Mouse (Mus musculus) C2C12 (cell line): Measurements from ENCODE around the gene Zscan2. TPM values are rescaled to one million over a fixed set of nuclear protein-coding genes. Genes with fewer than 3 reads are reported as not detected.

ENCODE experiments used
- H3K27me3 ChIP-seq: one replicate; pipeline ENCODE4 v1.6.1; 2011; ENCODE audit not compliant: control insufficient read depth, insufficient read depth, insufficient read length
- H3K36me3 ChIP-seq: one replicate; pipeline ENCODE4 v1.6.1; 2011; ENCODE audit not compliant: control insufficient read depth, insufficient read depth
- H3K4me3 ChIP-seq: one replicate; pipeline ENCODE4 v1.5.1; 2011; ENCODE audit warnings: mild to moderate bottlenecking, control low read depth; ENCODE audit not compliant: poor library complexity, insufficient read depth, severe bottlenecking
- H3K79me2 ChIP-seq: one replicate; pipeline ENCODE4 v1.6.1; 2011; ENCODE audit not compliant: control insufficient read depth, insufficient read depth
- H3K79me3 ChIP-seq: one replicate; pipeline ENCODE4 v1.6.1; 2011; ENCODE audit warnings: low read depth, control low read depth
- H3ac ChIP-seq: one replicate; pipeline ENCODE3; 2011; ENCODE audit warnings: low read depth; ENCODE audit not compliant: control insufficient read depth, insufficient read length
- CEBPB ChIP-seq: IDR thresholded peaks from one replicate; pipeline ENCODE4 v1.6.1; 2011; ENCODE audit warnings: low read depth, mild to moderate bottlenecking, control low read depth, moderate library complexity
- CTCF ChIP-seq: IDR thresholded peaks from one replicate; pipeline ENCODE4 v1.5.1; 2011; ENCODE audit not compliant: control insufficient read depth, insufficient read depth, insufficient read length
- FOSL1 ChIP-seq: IDR thresholded peaks from one replicate; pipeline ENCODE4 v1.8.0; 2011; ENCODE audit warnings: mild to moderate bottlenecking, low read length; ENCODE audit not compliant: poor library complexity, insufficient read depth, severe bottlenecking
- MAX ChIP-seq: IDR thresholded peaks from one replicate; pipeline ENCODE4 v1.6.1; 2011; ENCODE audit warnings: mild to moderate bottlenecking, control low read depth
- MYOD1 ChIP-seq: IDR thresholded peaks from one replicate; pipeline ENCODE4 v1.6.1; 2011; ENCODE audit warnings: low read depth; ENCODE audit not compliant: control insufficient read depth, insufficient read length
- MYOG ChIP-seq: IDR thresholded peaks from one replicate; pipeline ENCODE4 v1.6.1; 2011; ENCODE audit not compliant: control insufficient read depth, insufficient read length; ENCODE audit errors: extremely low read depth
- USF1 ChIP-seq: IDR thresholded peaks from one replicate; pipeline ENCODE4 v1.6.1; 2011; ENCODE audit warnings: low read depth, mild to moderate bottlenecking, control low read depth, moderate library complexity
- polyA plus RNA-seq: library from polyadenylated mRNA; unstranded; fragments of >200 nt; fragmentation: generic; extraction: Trizol; gene quantifications from one replicate; pipeline ENCODE4 v1.2.1, GENCODE M21; 2012; ENCODE audit warnings: missing spikeins

Gene Zscan2
- polyA plus RNA-seq, 1 experiment, result 4.6 TPM

GRCm38 (mm10) chr7:80911053-80911452, 50.3 kb downstream of the Zscan2 start:
- Histone ChIP-seq H3K4me3 (no peak overlapping the region), H3K36me3 (peaks cover 31% of the 10 kb centered on the region), H3K27me3 (no peaks in the 10 kb centered on the region), H3ac (no peak overlapping the region), H3K79me3 (no peaks in the 10 kb centered on the region), H3K79me2 (no peaks in the 10 kb centered on the region)
- TF ChIP-seq USF1 (no peak), CEBPB (no peak), MYOG (no peak), MAX (no peak), FOSL1 (no peak)

- TF ChIP-seq FOSL1 (no peak), MAX (no peak)
- H3K36me3 ChIP-seq, result peaks cover 31% of the 10 kb centered on the region
- no peaks in the 10 kb centered on the region for H3K79me3 ChIP-seq
- no peaks in the 10 kb centered on the region for H3K27me3 ChIP-seq
- H3ac ChIP-seq, result no peak overlapping the region
- no peak overlapping the region for H3K4me3 ChIP-seq
- H3K79me2 ChIP-seq, result no peaks in the 10 kb centered on the region
These were observed 51.8 kb downstream of the Zscan2 start for GRCm38 (mm10) chr7:80912496-80912895.

- Histone ChIP-seq H3K27me3 (no peaks in the 10 kb centered on the region), H3K79me2 (no peaks in the 10 kb centered on the region), H3K79me3 (no peaks in the 10 kb centered on the region), H3ac (no peak overlapping the region), H3K36me3 (peaks cover 37% of the 10 kb centered on the region), H3K4me3 (no peak overlapping the region)
- TF ChIP-seq CTCF (no peak), MYOG (no peak), MYOD1 (no peak), FOSL1 (no peak), MAX (no peak), CEBPB (no peak), USF1 (no peak)
These were observed 57.3 kb downstream of the Zscan2 start for GRCm38 (mm10) chr7:80917916-80918465.

DNA sequence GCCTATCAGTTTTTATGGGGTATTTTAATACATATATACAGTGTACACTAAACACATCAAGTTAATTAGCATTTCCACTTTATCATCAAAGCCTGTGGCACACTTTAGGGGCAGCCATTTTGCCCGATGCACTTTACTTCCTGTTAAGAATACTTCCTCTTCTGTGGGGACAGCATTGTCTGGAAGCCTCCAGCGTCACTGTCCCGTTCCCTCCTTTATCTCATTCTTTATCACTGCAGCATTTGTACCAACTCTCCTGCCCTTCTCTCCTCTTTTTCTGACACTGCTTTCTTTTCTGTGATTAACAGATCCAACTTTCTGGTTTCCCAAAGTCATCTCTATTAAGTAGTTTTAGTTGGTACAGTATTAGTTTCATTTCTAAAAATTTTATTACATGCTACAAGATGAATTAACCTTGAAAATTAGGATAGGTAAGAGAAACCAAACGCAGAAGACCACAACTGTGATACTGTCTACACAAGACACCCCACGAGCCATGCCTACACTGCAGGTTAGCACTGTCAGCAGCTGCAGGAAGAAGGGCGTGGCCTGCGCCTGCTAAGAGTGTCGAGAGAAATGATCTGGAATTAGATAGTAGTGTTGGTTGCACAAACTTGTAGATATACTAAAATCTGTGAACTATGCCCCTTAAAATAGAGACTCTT, 58.4 kb downstream of the Zscan2 start:
- Histone ChIP-seq H3K79me3 (no peaks in the 10 kb centered on the region), H3ac (no peak overlapping the region), H3K79me2 (no peaks in the 10 kb centered on the region), H3K4me3 (no peak overlapping the region), H3K36me3 (peaks cover 28% of the 10 kb centered on the region), H3K27me3 (no peaks in the 10 kb centered on the region)
- no peak for TF ChIP-seq MAX
- no peak for TF ChIP-seq USF1
- TF ChIP-seq MYOD1, result no peak
- TF ChIP-seq FOSL1, result no peak
- no peak for TF ChIP-seq CTCF
- TF ChIP-seq CEBPB, result no peak
- TF ChIP-seq MYOG, result no peak

DNA sequence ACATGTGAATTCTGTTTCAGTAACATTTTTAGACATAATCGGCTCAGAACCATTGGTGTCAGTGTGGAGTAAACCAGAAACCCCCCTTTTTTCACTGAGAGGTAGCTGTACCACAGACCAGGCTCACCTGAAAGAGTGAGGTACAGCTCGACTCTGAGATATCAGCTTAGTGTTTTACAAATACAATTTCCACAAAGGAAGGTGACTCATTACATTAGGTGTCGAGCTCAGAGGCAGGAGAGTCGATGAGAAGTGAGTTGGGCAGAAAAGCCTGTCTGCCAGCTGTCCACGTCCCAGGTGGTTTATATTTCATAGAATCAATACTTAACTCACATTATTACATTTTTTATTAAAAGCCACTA, 58.9 kb downstream of the Zscan2 start:
- H3ac ChIP-seq, result no peak overlapping the region
- no peak for TF ChIP-seq FOSL1
- H3K4me3 ChIP-seq, result no peak overlapping the region
- H3K79me2 ChIP-seq, result no peaks in the 10 kb centered on the region
- peaks cover 26% of the 10 kb centered on the region for H3K36me3 ChIP-seq
- no peaks in the 10 kb centered on the region for H3K27me3 ChIP-seq
- H3K79me3 ChIP-seq, result no peaks in the 10 kb centered on the region

DNA sequence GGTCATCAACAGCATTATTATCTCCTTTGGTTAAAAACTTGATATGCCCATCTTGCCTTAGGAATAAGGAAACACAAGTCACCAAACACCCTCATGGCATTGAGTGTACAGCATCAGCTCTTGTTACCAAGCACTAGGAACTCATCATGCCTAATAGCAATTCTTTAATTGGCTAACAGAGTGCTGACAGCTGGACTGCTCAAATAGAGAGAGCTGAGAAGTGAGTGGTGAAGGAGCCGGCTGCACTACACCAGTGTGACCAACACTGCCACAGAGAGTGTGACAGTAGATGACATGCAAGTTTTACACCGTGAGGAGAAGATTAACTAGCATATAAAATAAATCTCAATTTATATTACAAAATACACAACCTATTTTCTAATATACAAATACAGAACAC, 62.4 kb downstream of the Zscan2 start:
- Histone ChIP-seq H3K79me3 (no peaks in the 10 kb centered on the region), H3K36me3 (peaks cover 40% of the 10 kb centered on the region), H3K27me3 (no peaks in the 10 kb centered on the region), H3K4me3 (no peak overlapping the region), H3K79me2 (no peaks in the 10 kb centered on the region), H3ac (no peak overlapping the region)
- no peak for TF ChIP-seq MYOG
- no peak for TF ChIP-seq MYOD1
- no peak for TF ChIP-seq CTCF
- no peak for TF ChIP-seq FOSL1
- no peak for TF ChIP-seq CEBPB
- TF ChIP-seq MAX, result no peak
- no peak for TF ChIP-seq USF1

Other genes starting within 250 kb of the Zscan2 start
- gene Crtc3, start 172.0 kb upstream of the Zscan2 start, polyA plus RNA-seq, result 6.4 TPM
- 82.7 TPM for gene Iqgap1, start 34.9 kb upstream of the Zscan2 start, polyA plus RNA-seq
- gene Wdr73, start 40.3 kb downstream of the Zscan2 start, polyA plus RNA-seq, result 18.1 TPM
- 1.9 TPM for gene Nmb, start 44.2 kb downstream of the Zscan2 start, polyA plus RNA-seq
- 112 TPM for gene Sec11a, start 86.9 kb downstream of the Zscan2 start, polyA plus RNA-seq
- gene Zfp592, start 132.8 kb downstream of the Zscan2 start, polyA plus RNA-seq, result 10.0 TPM
- 0.14 TPM for gene Alpk3, start 196.7 kb downstream of the Zscan2 start, polyA plus RNA-seq